ENCODE assay signal across 24 mouse cellular contexts in genomic region chr1:181771871-181772270, GRCm38 (mm10).
DNase-seq lines count a peak whose midpoint lies in the region; ATAC-seq and TF ChIP-seq lines count a peak whose summit lies in the region.
"Had no signal": no experiment of that assay in that cellular context is flagged by ENCODE, and none has a peak within 500 bp of the region (broad histone marks: within the 10 kb centered on the region; RNA-seq: fewer than 3 reads in every experiment).

No protein-coding gene starts in this region.

- no peak for TF ChIP-seq EP300 in stomach, postnatal 0 days (optimal IDR thresholded peaks at IDR 0.05)
- no peak for TF ChIP-seq EP300 in liver, postnatal 0 days (IDR thresholded peaks at IDR 0.05; ENCODE audit: low read depth)

- no peak overlapping the region for H3K4me2 ChIP-seq in stomach, postnatal 0 days (replicated peaks; ENCODE audit: low read depth)
- no peak overlapping the region for H3K4me2 ChIP-seq in liver, postnatal 0 days (ENCODE audit: low read depth, low read length)
- H3K4me2 ChIP-seq: forebrain, embryonic 13.5 days; heart, embryonic 12.5 days; heart, embryonic 15.5 days; hindbrain, embryonic 14.5 days had no signal

- H3K27ac ChIP-seq in stomach, postnatal 0 days (replicated peaks), result no peak overlapping the region
- no peak overlapping the region for H3K27ac ChIP-seq in liver, postnatal 0 days (ENCODE audit: low read depth)
- H3K27ac ChIP-seq: forebrain, embryonic 10.5 days; forebrain, embryonic 13.5 days; heart, embryonic 15.5 days; hindbrain, embryonic 14.5 days; hindbrain, postnatal 0 days had no signal

- WGBS in stomach, postnatal 0 days, result 87% methylated on average over 3 of the region's 3 CpGs
- WGBS in liver, postnatal 0 days (ENCODE audit: insufficient replicate concordance), result 89% methylated on average over 3 of the region's 3 CpGs

- no peaks in the 10 kb centered on the region for H3K4me1 ChIP-seq in G1E (ENCODE audit: insufficient read depth, low read depth, low read length)
- H3K4me1 ChIP-seq in stomach, postnatal 0 days (replicated peaks; ENCODE audit: control insufficient read depth, insufficient read depth), result no peaks in the 10 kb centered on the region
- H3K4me1 ChIP-seq in liver, postnatal 0 days (ENCODE audit: insufficient read depth), result no peaks in the 10 kb centered on the region
- H3K4me1 ChIP-seq: forebrain, embryonic 10.5 days; forebrain, embryonic 13.5 days; heart, embryonic 12.5 days; heart, embryonic 15.5 days had no signal

- H3K9me3 ChIP-seq in G1E (replicated peaks), result peaks cover 3% of the 10 kb centered on the region
- no peaks in the 10 kb centered on the region for H3K9me3 ChIP-seq in stomach, postnatal 0 days (ENCODE audit: control insufficient read depth, low read length)
- no peaks in the 10 kb centered on the region for H3K9me3 ChIP-seq in liver, postnatal 0 days (ENCODE audit: low read length)
- H3K9me3 ChIP-seq: forebrain, embryonic 10.5 days; heart, embryonic 15.5 days had no signal

- H3K9ac ChIP-seq in stomach, postnatal 0 days (ENCODE audit: low read length), result no peak overlapping the region
- H3K9ac ChIP-seq in liver, postnatal 0 days (replicated peaks), result no peak overlapping the region
- H3K9ac ChIP-seq: forebrain, embryonic 13.5 days; heart, embryonic 12.5 days; heart, embryonic 15.5 days; hindbrain, embryonic 14.5 days had no signal

- H3K27me3 ChIP-seq in G1E (ENCODE audit: insufficient read depth, low read length), result no peaks in the 10 kb centered on the region
- no peaks in the 10 kb centered on the region for H3K27me3 ChIP-seq in stomach, postnatal 0 days (ENCODE audit: control insufficient read depth, insufficient read depth, low read length)
- no peaks in the 10 kb centered on the region for H3K27me3 ChIP-seq in liver, postnatal 0 days (ENCODE audit: insufficient read depth, low read length)
- H3K27me3 ChIP-seq: forebrain, embryonic 13.5 days; heart, embryonic 12.5 days; heart, embryonic 15.5 days had no signal

- H3K36me3 ChIP-seq in G1E (replicated peaks), result no peaks in the 10 kb centered on the region
- H3K36me3 ChIP-seq in stomach, postnatal 0 days (ENCODE audit: control insufficient read depth, insufficient read depth, low read length), result no peaks in the 10 kb centered on the region
- no peaks in the 10 kb centered on the region for H3K36me3 ChIP-seq in liver, postnatal 0 days (replicated peaks; ENCODE audit: insufficient read depth, low read length)
- H3K36me3 ChIP-seq: forebrain, embryonic 10.5 days; heart, embryonic 12.5 days; heart, embryonic 15.5 days had no signal

- peak overlapping the region; percentile 6; the same call in 1 of the 2 replicates for H3K4me3 ChIP-seq in G1E (ENCODE audit: low read depth, low read length)
- no peak overlapping the region for H3K4me3 ChIP-seq in stomach, postnatal 0 days (ENCODE audit: low read depth, low read length)
- H3K4me3 ChIP-seq in liver, postnatal 0 days (ENCODE audit: low read depth, low read length), result no peak overlapping the region
- H3K4me3 ChIP-seq: forebrain, embryonic 10.5 days; forebrain, embryonic 13.5 days; heart, embryonic 12.5 days; heart, embryonic 15.5 days had no signal

- intact Hi-C loops in heart, postnatal 25 days (cut with DNase I), result no loop called here

- TF ChIP-seq CTCF in G1E (IDR thresholded peaks at IDR 0.05; ENCODE audit: low read depth, low read length), result no peak
- 0 out of 2 replicates have a peak, but pooled peaks have one; percentile 2 for TF ChIP-seq CTCF in stomach, postnatal 0 days (IDR thresholded peaks at IDR 0.05; ENCODE audit: low read depth)
- TF ChIP-seq CTCF in liver, postnatal 0 days (IDR thresholded peaks at IDR 0.05; ENCODE audit: low read depth), result no peak

- no peak for ATAC-seq in G1E (ENCODE audit: extremely low read depth, insufficient number of reproducible peaks, low FRiP score, poor library complexity, severe bottlenecking)
- no peak for ATAC-seq in stomach, postnatal 0 days (ENCODE audit: low FRiP score, low TSS enrichment)
- no peak for ATAC-seq in granulocyte monocyte progenitor cell, adult 5-6 weeks (replicated peaks; ENCODE audit: poor library complexity, severe bottlenecking)
- no peak for ATAC-seq in liver, postnatal 0 days
- ATAC-seq: CD4-positive, CD25-positive, alpha-beta regulatory T cell, adult 4 months; forebrain, embryonic 13.5 days; hindbrain, postnatal 0 days; inflammation-experienced regulatory T-cells, adult 6 months had no signal

- peak; percentile 64 for DNase-seq in heart, adult 11 months
- DNase-seq in heart, postnatal 25 days (ENCODE audit: low spot score), result no peak
- DNase-seq in 3T3-L1 (ENCODE audit: low read depth, low spot score), result peak; percentile 67
- no peak for DNase-seq in G1E (ENCODE audit: low spot score)
- DNase-seq in stomach, postnatal 0 days (ENCODE audit: low spot score), result no peak
- no peak for DNase-seq in liver, postnatal 0 days
- DNase-seq: adrenal gland, adult 8-10 months; adrenal gland, postnatal 36 days; cerebellum, adult 18-20 months; cerebellum, adult 9-10 months; cerebellum, postnatal 14 days; gastrocnemius, postnatal 25 days; heart, postnatal 10 days; heart, postnatal 4 days; kidney, adult 11 months had no signal

Comparison
In these comparisons a context has a peak if more than half of its experiments do, and no peak if none do; other contexts are left out.
1. DNase-seq: peak in heart, adult 11 months (single experiment) and 3T3-L1 (single experiment); none in heart, postnatal 25 days (single experiment), G1E (single experiment), stomach, postnatal 0 days (single experiment) and liver, postnatal 0 days (single experiment).